Mouse (Mus musculus) MEL (cell line): ENCODE results near the gene Grm7. TPM values are rescaled to one million over a fixed set of nuclear protein-coding genes. Genes with fewer than 3 reads are reported as not detected.

Source experiments
- DNase-seq: peaks from one replicate; pipeline ENCODE4 v3.0.0; 2011; ENCODE audit warnings: low read depth, low spot score
- H3K27ac ChIP-seq: 2 replicates; pipeline ENCODE4 v1.5.1; 2012; ENCODE audit warnings: low read depth, mild to moderate bottlenecking, control low read depth, low read length, moderate library complexity; ENCODE audit not compliant: control insufficient read depth
- H3K27me3 ChIP-seq, 2 experiments: fragments of 150-350 bp in 1 of 2; sonication (generic) in 1 of 2; 2 replicates each; pipeline ENCODE4 v1.6.1; 2012; ENCODE audit warnings: low read length in 2 of 2, mild to moderate bottlenecking in 2 of 2, improper control_type of control experiment in 1 of 2, moderate library complexity in 1 of 2; ENCODE audit not compliant: insufficient read depth in 2 of 2, control insufficient read depth in 1 of 2
- H3K36me3 ChIP-seq, 2 experiments: 2 replicates each; pipeline ENCODE4 v1.6.1; 2012 to 2014; ENCODE audit warnings: low read length in 2 of 2, improper control_type of control experiment in 1 of 2, inconsistent platforms in 1 of 2, mild to moderate bottlenecking in 1 of 2; ENCODE audit not compliant: insufficient read depth in 2 of 2, control insufficient read depth in 1 of 2
- H3K4me1 ChIP-seq, 2 experiments: fragments of 150-350 bp in 1 of 2; sonication (generic) in 1 of 2; 2 replicates each; pipeline ENCODE4 v1.6.1; 2012; ENCODE audit warnings: low read length in 2 of 2, improper control_type of control experiment in 1 of 2, mild to moderate bottlenecking in 1 of 2; ENCODE audit not compliant: insufficient read depth in 2 of 2, control insufficient read depth in 1 of 2
- H3K4me3 ChIP-seq, 2 experiments: fragments of 150-350 bp in 1 of 2; sonication (generic) in 1 of 2; 2 replicates each; pipeline ENCODE4 v1.5.1; 2012; ENCODE audit warnings: low read depth in 2 of 2, low read length in 2 of 2, mild to moderate bottlenecking in 2 of 2, moderate library complexity in 2 of 2, control low read depth in 1 of 2, improper control_type of control experiment in 1 of 2; ENCODE audit not compliant: control insufficient read depth in 1 of 2, insufficient read depth in 1 of 2
- H3K79me2 ChIP-seq: 2 replicates; pipeline ENCODE4 v1.6.1; 2012; ENCODE audit warnings: mild to moderate bottlenecking, low read length, moderate library complexity; ENCODE audit not compliant: control insufficient read depth, poor library complexity, insufficient read depth
- H3K9ac ChIP-seq: 2 replicates; pipeline ENCODE4 v1.6.1; 2012; ENCODE audit warnings: low read depth, mild to moderate bottlenecking, control low read depth, low read length, moderate library complexity; ENCODE audit not compliant: control insufficient read depth, poor library complexity, severe bottlenecking
- H3K9me3 ChIP-seq: fragments of 150-350 bp; sonication (generic); replicated peaks from 2 replicates; pipeline ENCODE4 v1.6.1; 2012; ENCODE audit warnings: mild to moderate bottlenecking, low read length, improper control_type of control experiment, moderate library complexity; ENCODE audit not compliant: insufficient read depth
- BHLHE40 ChIP-seq: IDR thresholded peaks from 2 replicates; pipeline ENCODE4 v1.6.1; 2012; ENCODE audit warnings: low read depth, mild to moderate bottlenecking, inconsistent platforms, low read length, improper control_type of control experiment, borderline replicate concordance
- CHD1 ChIP-seq: IDR thresholded peaks from 2 replicates; pipeline ENCODE4 v1.6.1; 2012; ENCODE audit warnings: low read depth, mild to moderate bottlenecking, inconsistent platforms, low read length, improper control_type of control experiment
- CHD2 ChIP-seq: IDR thresholded peaks from 2 replicates; pipeline ENCODE4 v1.6.1; 2011; ENCODE audit warnings: low read length, improper control_type of control experiment
- CTCF ChIP-seq, 3 experiments: IDR thresholded peaks in 2 of 3; conservative IDR thresholded peaks in 1 of 3; 2 replicates each; pipeline ENCODE4 v1.5.1; 2011 to 2012; ENCODE audit warnings: low read length in 3 of 3, low read depth in 2 of 3, mild to moderate bottlenecking in 2 of 3, improper control_type of control experiment in 1 of 3, inconsistent platforms in 1 of 3, mixed read lengths in 1 of 3, moderate library complexity in 1 of 3; ENCODE audit not compliant: control insufficient read depth in 1 of 3, insufficient read depth in 1 of 3, poor library complexity in 1 of 3, severe bottlenecking in 1 of 3
- E2F4 ChIP-seq: IDR thresholded peaks from 2 replicates; pipeline ENCODE4 v1.6.1; 2011; ENCODE audit warnings: low read depth, low read length, improper control_type of control experiment, borderline replicate concordance
- ELF1 ChIP-seq: IDR thresholded peaks from 2 replicates; pipeline ENCODE4 v1.6.1; 2014; ENCODE audit warnings: low read depth, mild to moderate bottlenecking, inconsistent platforms, low read length, improper control_type of control experiment, moderate library complexity
- EP300 ChIP-seq, 2 experiments: IDR thresholded peaks; 2 replicates each; pipeline ENCODE4 v1.6.1; 2011; ENCODE audit warnings: improper control_type of control experiment in 2 of 2, low read length in 2 of 2, low read depth in 1 of 2, mild to moderate bottlenecking in 1 of 2
- ETS1 ChIP-seq: IDR thresholded peaks from 2 replicates; pipeline ENCODE4 v1.6.1; 2012; ENCODE audit warnings: low read depth, mild to moderate bottlenecking, inconsistent platforms, low read length, improper control_type of control experiment, moderate library complexity
- GATA1 ChIP-seq: IDR thresholded peaks from 2 replicates; pipeline ENCODE4 v1.6.1; 2011; ENCODE audit warnings: low read depth, low read length, improper control_type of control experiment
- JUND ChIP-seq: IDR thresholded peaks from 2 replicates; pipeline ENCODE4 v1.6.1; 2011; ENCODE audit warnings: low read depth, mild to moderate bottlenecking, improper control_type of control experiment, low read length
- KAT2A ChIP-seq: conservative IDR thresholded peaks from 2 replicates; pipeline ENCODE4 v1.6.1; 2012; ENCODE audit warnings: low read depth, low read length, improper control_type of control experiment, inconsistent platforms
- MAFK ChIP-seq: IDR thresholded peaks from 2 replicates; pipeline ENCODE4 v1.6.1; 2011; ENCODE audit warnings: low read depth, mild to moderate bottlenecking, low read length, improper control_type of control experiment, borderline replicate concordance
- MAX ChIP-seq: IDR thresholded peaks from 2 replicates; pipeline ENCODE4 v1.6.1; 2011; ENCODE audit warnings: low read length, improper control_type of control experiment
- MXI1 ChIP-seq: IDR thresholded peaks from 2 replicates; pipeline ENCODE4 v1.6.1; 2011; ENCODE audit warnings: mild to moderate bottlenecking, low read depth, low read length, improper control_type of control experiment
- MYB ChIP-seq: IDR thresholded peaks from 2 replicates; pipeline ENCODE4 v1.6.1; 2011; ENCODE audit warnings: mild to moderate bottlenecking, low read depth, low read length, improper control_type of control experiment
- MYC ChIP-seq: IDR thresholded peaks from 2 replicates; pipeline ENCODE4 v1.6.1; 2011; ENCODE audit warnings: low read depth, mild to moderate bottlenecking, low read length, improper control_type of control experiment, moderate library complexity
- NRF1 ChIP-seq: IDR thresholded peaks from 2 replicates; pipeline ENCODE4 v1.6.1; 2014; ENCODE audit warnings: low read depth, mild to moderate bottlenecking, inconsistent platforms, low read length, improper control_type of control experiment, moderate library complexity; ENCODE audit not compliant: poor library complexity, insufficient read depth, severe bottlenecking
- POLR2A ChIP-seq, 2 experiments: IDR thresholded peaks; 2 replicates each; pipeline ENCODE4 v1.6.1; 2011 to 2012; ENCODE audit warnings: low read length in 2 of 2, mild to moderate bottlenecking in 2 of 2, control low read depth in 1 of 2, improper control_type of control experiment in 1 of 2, low read depth in 1 of 2, moderate library complexity in 1 of 2; ENCODE audit not compliant: control insufficient read depth in 1 of 2, insufficient read depth in 1 of 2, poor library complexity in 1 of 2
- RCOR1 ChIP-seq: IDR thresholded peaks from 2 replicates; pipeline ENCODE4 v1.6.1; 2012; ENCODE audit warnings: low read depth, mild to moderate bottlenecking, inconsistent platforms, low read length, improper control_type of control experiment
- SIN3A ChIP-seq: IDR thresholded peaks from 2 replicates; pipeline ENCODE4 v1.6.1; 2012; ENCODE audit warnings: low read length, improper control_type of control experiment, inconsistent platforms
- TAL1 ChIP-seq: IDR thresholded peaks from 2 replicates; pipeline ENCODE4 v1.6.1; 2012; ENCODE audit warnings: mild to moderate bottlenecking, inconsistent platforms, low read length, moderate library complexity, mixed read lengths
- TBP ChIP-seq: IDR thresholded peaks from 2 replicates; pipeline ENCODE4 v1.8.0; 2011; ENCODE audit warnings: low read depth, low read length, improper control_type of control experiment
- USF1 ChIP-seq: IDR thresholded peaks from 2 replicates; pipeline ENCODE4 v1.6.1; 2014; ENCODE audit warnings: low read depth, mild to moderate bottlenecking, inconsistent platforms, low read length, improper control_type of control experiment, moderate library complexity
- ZC3H11A ChIP-seq: IDR thresholded peaks from 2 replicates; pipeline ENCODE4 v1.6.1; 2012; ENCODE audit warnings: low read depth, mild to moderate bottlenecking, inconsistent platforms, low read length, improper control_type of control experiment
- ZKSCAN1 ChIP-seq: IDR thresholded peaks from 2 replicates; pipeline ENCODE4 v1.6.1; 2012; ENCODE audit warnings: low read depth, mild to moderate bottlenecking, inconsistent platforms, low read length, improper control_type of control experiment, moderate library complexity
- ZMIZ1 ChIP-seq: IDR thresholded peaks from 2 replicates; pipeline ENCODE4 v1.6.1; 2012; ENCODE audit warnings: low read depth, mild to moderate bottlenecking, inconsistent platforms, low read length, improper control_type of control experiment, moderate library complexity
- ZNF384 ChIP-seq: IDR thresholded peaks from 2 replicates; pipeline ENCODE4 v1.6.1; 2012; ENCODE audit warnings: low read depth, mild to moderate bottlenecking, inconsistent platforms, low read length, improper control_type of control experiment
- polyA plus RNA-seq, 2 experiments: library from polyadenylated mRNA; stranded (reverse) in 1 of 2; unstranded in 1 of 2; fragments of >175 nt in 1 of 2; fragments of >200 nt in 1 of 2; gene quantifications; 2 replicates each; pipeline versions ENCODE4 v1.2.1 to v1.2.4; 2012; ENCODE audit warnings: low replicate concordance in 2 of 2, low read depth in 1 of 2; ENCODE audit not compliant: insufficient read length in 2 of 2, insufficient read depth in 1 of 2, missing spikeins in 1 of 2
- total RNA-seq: library from RNA; depleted of rRNA; stranded (reverse); fragments of 300-350 nt; gene quantifications from 2 replicates; pipeline ENCODE4 v1.2.3, GENCODE M21; 2012

Gene Grm7
- total and polyA plus RNA-seq, 3 experiments, result not detected

GRCm38 (mm10) chr6:111161037-111161436 is 515.7 kb downstream of the Grm7 start:
- Histone ChIP-seq H3K9me3 (no peaks in the 10 kb centered on the region), H3K4me1 (no peaks in the 10 kb centered on the region), H3K27ac (no peak overlapping the region), H3K79me2 (no peaks in the 10 kb centered on the region), H3K36me3 (no peaks in the 10 kb centered on the region), H3K4me3 (no peak overlapping the region)
- no peak for TF ChIP-seq SIN3A
- no peak for TF ChIP-seq BHLHE40
- no peak for TF ChIP-seq CHD2
- TF ChIP-seq ZKSCAN1, result no peak
- TF ChIP-seq MAFK, result no peak
- TF ChIP-seq TAL1, result no peak
- TF ChIP-seq ETS1, result no peak
- no peak for TF ChIP-seq JUND
- no peak for TF ChIP-seq KAT2A
- TF ChIP-seq E2F4, result no peak
- TF ChIP-seq EP300 (IDR thresholded peaks at IDR 0.05; ENCODE audit: low read depth in 1 of 2, low read length in 2 of 2), result no peak
- no peak for TF ChIP-seq CHD1
- TF ChIP-seq MAX, result no peak
- TF ChIP-seq ELF1, result no peak
- TF ChIP-seq MYB, result no peak
- no peak for TF ChIP-seq MYC
- TF ChIP-seq, all 39 proteins: peak for 0
- no peak overlapping the region for H3K9ac ChIP-seq
- H3K27me3 ChIP-seq, result no peaks in the 10 kb centered on the region
- DNase-seq, result no peak

- H3K27ac ChIP-seq, result no peak overlapping the region
- no peak for TF ChIP-seq MAX
- TF ChIP-seq, all 39 proteins: peak for 0
- no peak overlapping the region for H3K9ac ChIP-seq
- H3K36me3 ChIP-seq, result no peaks in the 10 kb centered on the region
- no peaks in the 10 kb centered on the region for H3K79me2 ChIP-seq
- H3K27me3 ChIP-seq, result no peaks in the 10 kb centered on the region
- no peak for DNase-seq
- H3K4me3 ChIP-seq, result no peak overlapping the region
- H3K9me3 ChIP-seq, result no peaks in the 10 kb centered on the region
- H3K4me1 ChIP-seq, result no peaks in the 10 kb centered on the region
These were observed 550.0 kb downstream of the Grm7 start for GRCm38 (mm10) chr6:111195333-111195732.

GRCm38 (mm10) chr6:111221083-111221729 is 575.8 kb downstream of the Grm7 start:
- no peak overlapping the region for H3K4me3 ChIP-seq
- no peaks in the 10 kb centered on the region for H3K9me3 ChIP-seq
- H3K36me3 ChIP-seq, result no peaks in the 10 kb centered on the region
- H3K27ac ChIP-seq, result no peak overlapping the region
- no peaks in the 10 kb centered on the region for H3K79me2 ChIP-seq
- no peak overlapping the region for H3K9ac ChIP-seq
- H3K27me3 ChIP-seq, result no peaks in the 10 kb centered on the region
- TF ChIP-seq MYB (no peak), USF1 (no peak), POLR2A (IDR thresholded peaks at IDR 0.05; ENCODE audit: control insufficient read depth in 1 of 2, insufficient read depth in 1 of 2, low read depth in 1 of 2, low read length in 2 of 2, poor library complexity in 1 of 2) (no peak), RCOR1 (no peak), ZC3H11A (no peak), ZKSCAN1 (no peak), NRF1 (no peak), GATA1 (no peak), ZNF384 (no peak), ELF1 (no peak), KAT2A (no peak), ZMIZ1 (no peak), CTCF (IDR thresholded peaks at IDR 0.05 in 2 of 3, conservative IDR thresholded peaks at IDR 0.05 in 1 of 3; ENCODE audit: control insufficient read depth in 1 of 3, insufficient read depth in 1 of 3, low read depth in 2 of 3, low read length in 3 of 3, poor library complexity in 1 of 3, severe bottlenecking in 1 of 3) (no peak), TBP (no peak), SIN3A (no peak), MXI1 (no peak), MAFK (no peak)
- no peaks in the 10 kb centered on the region for H3K4me1 ChIP-seq
- DNase-seq, result no peak
